Mouse (Mus musculus): ENCODE data around the gene Brpf3.
"Not testable (repeated sequence)": the region's sequence is repeated elsewhere in the genome, so short reads cannot be mapped to it uniquely, and the experiment has no call there.

The Brpf3 gene

GRCm38 (mm10) chr17:28799291-28800160, 1.4 kb upstream of the Brpf3 start:
- no peak for DNase-seq

DNA sequence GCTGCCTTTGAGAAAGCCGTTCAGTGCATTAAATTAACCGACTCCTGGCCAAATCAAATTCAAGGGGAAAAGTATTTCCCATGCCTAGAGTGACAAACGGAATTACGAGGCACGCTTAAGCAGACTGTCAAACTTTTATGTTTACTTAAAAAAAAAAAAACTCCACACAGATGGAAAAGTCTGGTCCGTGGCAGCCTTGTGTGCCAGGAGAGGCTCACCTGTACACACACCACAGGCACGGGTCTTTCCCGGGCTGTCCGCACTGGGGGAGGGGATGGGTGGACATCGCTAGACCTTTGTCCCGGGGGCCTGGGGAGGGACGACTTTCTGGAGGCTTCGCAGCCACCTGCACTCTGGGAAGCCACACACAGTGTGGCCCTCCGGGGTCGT, 614 bp upstream of the Brpf3 start:
- DNase-seq = no peak

DNA sequence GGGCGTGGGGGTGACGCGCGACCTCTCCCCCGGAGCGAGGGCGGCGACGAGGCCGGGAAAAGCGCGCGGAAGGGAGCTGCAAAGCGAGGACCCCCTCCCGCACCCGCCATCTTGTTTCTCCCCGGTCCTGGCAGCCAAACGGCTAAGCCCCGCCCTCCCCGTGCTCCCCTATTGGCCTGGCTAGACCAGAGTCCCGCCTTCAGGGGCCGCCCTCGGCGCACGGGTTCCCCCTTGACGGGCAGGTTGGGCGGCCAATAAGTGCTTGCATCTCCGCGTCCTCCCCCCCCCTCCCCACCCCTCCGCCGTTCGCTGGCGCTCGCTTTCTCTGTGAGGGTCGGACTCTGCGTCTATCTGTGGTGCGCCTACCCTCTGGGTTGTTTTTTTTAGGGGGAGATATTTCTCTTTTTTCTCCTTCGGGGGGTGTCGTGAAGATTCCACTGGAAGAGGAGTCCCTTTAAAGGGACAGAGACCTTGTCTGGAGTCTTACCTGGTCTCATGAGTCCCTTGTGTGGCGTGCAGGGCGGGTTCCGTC, 650 bp downstream of the Brpf3 start:
- peak; percentile 98 for DNase-seq

GRCm38 (mm10) chr17:28802006-28802481, 1.2 kb downstream of the Brpf3 start:
- no peak for DNase-seq

DNA sequence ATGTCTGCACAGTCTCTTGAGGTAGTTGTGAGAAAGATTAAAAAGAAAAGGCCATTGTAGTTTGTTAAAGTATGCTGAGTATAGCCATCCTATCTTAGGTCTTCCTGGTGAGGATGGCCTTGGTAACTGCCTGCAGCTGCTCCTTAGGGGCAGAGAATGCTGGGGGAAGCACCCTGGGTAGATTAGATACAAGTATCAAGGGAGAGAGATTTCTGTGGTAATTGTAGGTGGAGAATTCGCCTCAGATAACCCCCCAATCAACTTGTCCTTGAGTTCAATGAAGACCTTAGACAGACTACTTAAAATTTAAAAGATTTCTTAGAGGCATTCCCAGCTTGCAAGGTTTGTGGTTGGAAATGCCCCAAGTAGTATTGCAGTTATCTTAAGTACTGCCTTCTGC, 2.4 kb downstream of the Brpf3 start:
- DNase-seq = no peak

GRCm38 (mm10) chr17:28804973-28805372, 4.1 kb downstream of the Brpf3 start:
- no peak for DNase-seq

- DNase-seq = no peak
These were observed 5.9 kb downstream of the Brpf3 start for GRCm38 (mm10) chr17:28806770-28807169.

GRCm38 (mm10) chr17:28808714-28809113, 7.8 kb downstream of the Brpf3 start:
- no peak for DNase-seq

- DNase-seq = no peak
These were observed 8.4 kb downstream of the Brpf3 start for GRCm38 (mm10) chr17:28809175-28809831.

- DNase-seq = no peak
These were observed 11.5 kb downstream of the Brpf3 start for GRCm38 (mm10) chr17:28812345-28812744.

DNA sequence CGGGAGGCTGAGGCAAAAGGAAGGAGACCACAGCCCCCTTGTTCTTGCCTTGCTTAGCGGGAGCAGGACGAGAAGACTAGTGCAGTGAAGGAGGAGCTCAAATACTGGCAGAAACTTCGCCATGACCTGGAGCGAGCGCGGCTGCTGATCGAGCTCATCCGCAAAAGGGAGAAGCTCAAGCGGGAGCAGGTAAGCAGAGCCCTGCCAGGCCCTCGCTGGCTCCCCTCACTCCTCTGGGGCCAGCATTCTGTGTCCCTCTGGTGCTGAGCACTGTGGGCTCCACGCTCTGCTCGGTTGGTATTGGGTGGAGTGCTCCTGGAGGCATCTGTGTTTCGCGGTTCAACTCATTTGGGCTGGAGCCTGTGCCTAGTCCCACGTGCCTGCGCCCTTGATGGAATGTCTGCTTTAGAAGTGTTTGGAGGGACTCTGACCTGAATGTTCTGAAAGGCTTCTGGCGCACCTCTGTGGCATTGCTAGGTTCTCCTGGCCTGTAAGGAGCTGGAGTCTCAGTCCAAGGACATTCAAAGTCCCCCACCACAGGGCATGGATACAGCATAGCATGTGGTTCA, 13.7 kb downstream of the Brpf3 start:
- no peak for DNase-seq

DNA sequence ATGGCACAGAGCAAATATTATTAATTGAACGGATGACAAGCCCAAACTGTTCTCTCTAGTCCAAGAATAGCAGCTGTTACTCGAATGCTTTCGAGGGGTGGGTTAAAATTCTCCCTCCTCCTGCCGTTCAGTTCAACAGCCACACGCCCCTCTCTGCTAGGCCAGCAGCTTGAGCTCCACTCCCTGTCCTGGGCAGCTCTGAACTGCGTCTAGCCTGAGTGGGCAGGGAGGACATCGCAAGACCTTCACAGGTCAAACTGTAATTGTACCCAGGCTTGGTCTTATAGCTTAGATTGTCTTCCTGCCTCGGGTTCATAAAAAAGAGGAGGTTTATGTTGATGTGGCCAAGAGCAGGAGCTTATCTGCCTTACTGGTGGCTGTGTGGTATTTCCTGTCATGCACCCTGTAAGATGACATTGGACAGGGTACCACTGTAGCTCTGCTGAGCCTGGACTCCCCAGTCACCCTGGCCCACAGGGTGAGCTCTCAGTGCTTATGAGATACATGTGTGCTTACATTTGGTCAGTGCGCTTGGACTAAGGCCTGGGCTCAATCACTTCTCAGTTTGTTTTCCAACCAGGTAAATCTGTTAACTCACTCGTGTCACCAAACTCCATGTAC, 14.6 kb downstream of the Brpf3 start:
- DNase-seq = no peak

- DNase-seq = not testable (repeated sequence)
These were observed 15.4 kb downstream of the Brpf3 start for GRCm38 (mm10) chr17:28816326-28816725.

GRCm38 (mm10) chr17:28816875-28817811, 16.3 kb downstream of the Brpf3 start:
- DNase-seq = no peak

DNA sequence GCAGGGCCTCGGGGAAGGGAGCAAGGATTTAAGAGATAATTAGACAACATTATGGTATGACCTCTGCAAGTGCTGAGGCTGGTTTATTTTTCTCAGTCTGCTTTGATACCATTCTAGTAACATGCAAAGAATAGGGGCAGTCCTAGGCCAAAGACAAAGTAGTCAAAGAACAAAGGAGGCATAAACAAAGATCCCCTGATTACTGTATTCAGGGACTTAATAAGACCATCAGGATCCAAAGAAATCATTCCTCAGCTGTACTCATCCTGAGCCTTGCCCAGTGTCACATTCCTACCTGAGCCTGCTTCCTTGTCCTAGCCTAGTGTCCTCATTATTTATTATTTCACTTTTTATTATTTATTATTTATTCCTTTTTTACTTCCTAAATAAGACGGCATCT, 19.3 kb downstream of the Brpf3 start:
- DNase-seq = no peak

GRCm38 (mm10) chr17:28823004-28823745, 22.3 kb downstream of the Brpf3 start:
- DNase-seq = no peak

- no peak for DNase-seq
These were observed 22.9 kb downstream of the Brpf3 start for GRCm38 (mm10) chr17:28823749-28824148.

DNA sequence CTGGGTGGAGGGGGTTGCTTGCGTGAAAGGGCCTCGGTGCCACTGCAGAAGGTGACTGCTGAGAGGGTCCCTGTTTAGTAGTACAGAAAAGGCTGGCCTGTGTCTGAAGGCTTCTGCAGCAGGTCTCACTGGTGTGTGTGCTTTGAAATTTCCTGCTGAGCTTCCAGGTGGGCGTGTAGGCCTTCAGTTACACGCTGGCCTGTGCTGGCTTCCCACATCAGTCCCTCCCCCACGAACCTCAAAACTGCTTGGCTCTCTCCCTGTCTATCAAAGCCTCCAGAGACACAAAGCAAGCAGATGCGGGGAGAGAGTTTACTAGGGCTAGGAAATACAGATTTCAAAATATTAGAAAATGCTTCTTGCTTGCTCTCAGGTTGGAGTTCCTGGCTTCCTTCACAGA, 24.0 kb downstream of the Brpf3 start:
- DNase-seq = peak; percentile 74

DNA sequence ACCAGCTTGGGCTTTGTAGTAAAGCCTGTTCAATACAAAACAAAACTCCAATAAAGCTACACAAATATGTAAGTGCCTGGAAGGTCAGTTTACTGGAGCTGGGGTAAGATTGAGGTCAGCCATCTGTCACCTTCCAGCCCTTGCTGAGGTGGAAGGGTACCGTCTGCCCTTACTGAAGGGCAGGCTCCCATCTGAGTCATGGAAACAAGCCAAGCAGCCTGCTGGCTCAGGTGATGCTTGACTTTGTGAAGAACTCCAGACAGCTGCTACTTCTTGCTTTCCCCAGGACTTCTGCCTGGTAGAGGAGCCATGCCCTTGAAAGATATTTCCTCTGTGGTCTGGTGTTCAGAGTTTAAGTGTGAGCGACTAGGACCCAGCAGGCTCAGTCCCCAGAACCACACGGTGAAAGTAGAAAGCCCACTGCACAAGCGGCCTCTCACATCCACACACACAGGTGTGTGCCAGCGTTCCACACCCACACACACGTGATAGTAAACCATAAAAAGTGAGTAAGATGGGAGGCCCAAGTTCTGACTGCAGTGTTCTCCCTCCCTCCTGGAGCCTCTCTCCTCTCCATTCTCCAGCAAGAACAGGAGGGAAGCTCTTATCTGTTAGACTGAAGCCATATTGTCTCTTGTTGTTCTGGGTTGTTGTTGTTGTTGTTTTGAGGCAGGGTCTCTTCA, 24.6 kb downstream of the Brpf3 start:
- no peak for DNase-seq

DNA sequence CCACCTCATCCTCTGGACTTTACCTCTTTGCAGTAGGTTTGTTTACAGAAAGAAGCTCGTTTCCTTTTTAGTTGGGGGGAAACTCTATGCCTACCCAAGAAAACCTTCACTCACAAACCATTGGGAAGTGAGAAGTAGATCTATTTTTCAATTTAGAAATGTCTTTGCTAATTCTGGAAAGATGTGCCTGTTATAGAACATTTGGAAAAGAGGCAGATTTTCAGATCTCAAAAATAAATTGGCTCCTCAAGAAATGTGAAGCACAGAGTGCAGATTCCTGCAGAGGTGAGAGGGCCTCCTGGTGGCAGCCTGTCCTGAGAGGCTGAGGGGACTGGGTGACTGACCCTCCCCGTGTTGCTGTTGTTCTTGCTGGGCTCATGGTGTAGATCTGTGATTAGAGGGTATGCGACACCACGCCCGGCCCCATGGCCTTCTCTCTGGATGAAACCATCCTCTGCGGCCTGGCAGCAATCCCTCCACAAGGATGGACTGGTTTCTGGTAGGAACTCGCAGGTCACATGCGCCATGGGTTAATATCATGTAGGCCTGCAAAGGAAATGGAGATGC, 26.9 kb downstream of the Brpf3 start:
- no peak for DNase-seq

All from right cerebral cortex, adult 18-20 months (tissue).